Mouse (Mus musculus) liver, embryonic 16.5 days (tissue): ENCODE results near the gene Arl3. TPM values are rescaled to one million over a fixed set of nuclear protein-coding genes. Genes with fewer than 3 reads are reported as not detected.
"Not testable (repeated sequence)": the region's sequence is repeated elsewhere in the genome, so short reads cannot be mapped to it uniquely, and the experiment has no call there.

Experiments used
- ATAC-seq: fragments of 200-750 bp; cut with Nextera tagmentation; 2 replicates; pipeline ENCODE4 v1.8.0; 2017; ENCODE audit warnings: low read depth, mild to moderate bottlenecking, moderate number of reproducible peaks, moderate library complexity
- H3K27ac ChIP-seq: fragments of 300-500 bp; sonication (generic); 2 replicates; pipeline ENCODE4 v1.5.1; 2014; ENCODE audit warnings: mild to moderate bottlenecking, low read length
- H3K27me3 ChIP-seq: fragments of 300-500 bp; sonication (generic); 2 replicates; pipeline ENCODE4 v1.6.1; 2014; ENCODE audit warnings: low read depth, low read length, mixed read lengths; ENCODE audit not compliant: control insufficient read depth, insufficient read depth
- H3K36me3 ChIP-seq: fragments of 300-500 bp; sonication (generic); 2 replicates; pipeline ENCODE4 v1.6.1; 2014; ENCODE audit warnings: mild to moderate bottlenecking; ENCODE audit not compliant: control insufficient read depth, insufficient read depth
- H3K4me1 ChIP-seq: fragments of 300-500 bp; sonication (generic); 2 replicates; pipeline ENCODE4 v1.6.1; 2014; ENCODE audit warnings: low read depth, low read length, mixed read lengths; ENCODE audit not compliant: control insufficient read depth
- H3K4me2 ChIP-seq: fragments of 300-500 bp; sonication (generic); 2 replicates; pipeline ENCODE4 v1.6.1; 2014; ENCODE audit warnings: low read depth, low read length, mixed read lengths
- H3K4me3 ChIP-seq: fragments of 300-500 bp; sonication (generic); 2 replicates; pipeline ENCODE4 v1.5.1; 2014; ENCODE audit warnings: low read depth, mild to moderate bottlenecking, low read length
- H3K9ac ChIP-seq: fragments of 300-500 bp; sonication (generic); 2 replicates; pipeline ENCODE4 v1.6.1; 2014; ENCODE audit warnings: low read depth, low read length
- H3K9me3 ChIP-seq: fragments of 300-500 bp; sonication (generic); replicated peaks from 2 replicates; pipeline ENCODE4 v1.6.1; 2016; ENCODE audit warnings: low read length; ENCODE audit not compliant: control insufficient read depth
- WGBS: fragments of 180-500 bp; shearing (Covaris S2); extraction: QIAGEN DNeasy Blood & Tissue Kit; methylation state at CpG from one replicate; pipeline ENCODE4 v1.1.7; 2014; ENCODE audit not compliant: insufficient replicate concordance; 5-methylcytosine and 5-hydroxymethylcytosine counted together
- polyA plus RNA-seq: library from polyadenylated mRNA; unstranded; fragments of >200 nt; fragmentation: Nextera tagmentation; extraction: Ambion mirVana; gene quantifications from 2 replicates; pipeline ENCODE4 v1.2.1, GENCODE M21; 2015

Arl3 gene
- polyA plus RNA-seq, 1 experiment from 2014 or later = 23.6 TPM

GRCm38 (mm10) chr19:46571211-46571877 lies 1.7 kb downstream of the Arl3 start:
- H3K4me3 ChIP-seq, H3K9ac ChIP-seq, H3K9me3 ChIP-seq, H3K27me3 ChIP-seq, ATAC-seq, H3K36me3 ChIP-seq, H3K27ac ChIP-seq, H3K4me2 ChIP-seq: not testable (repeated sequence)
- 76% methylated on average over 3 of the region's 3 CpGs for WGBS
- H3K4me1 ChIP-seq = peaks cover 20% of the 10 kb centered on the region

- Histone ChIP-seq H3K4me1 (0 out of 2 replicates have a peak, but pooled peaks cover 2% of the 10 kb centered on the region), H3K36me3 (no peaks in the 10 kb centered on the region), H3K9me3 (no peaks in the 10 kb centered on the region), H3K27ac (no peak overlapping the region), H3K9ac (no peak overlapping the region), H3K4me3 (no peak overlapping the region), H3K4me2 (no peak overlapping the region), H3K27me3 (no peaks in the 10 kb centered on the region)
- no peak for ATAC-seq
- WGBS = 58% methylated on average over 14 of the region's 14 CpGs
Observed at GRCm38 (mm10) chr19:46564043-46564462, 8.9 kb downstream of the Arl3 start.

GRCm38 (mm10) chr19:46563603-46564002 lies 9.4 kb downstream of the Arl3 start:
- 0 out of 2 replicates have a peak, but pooled peaks cover 2% of the 10 kb centered on the region for H3K4me1 ChIP-seq
- ATAC-seq = peak; percentile 64; the same call in 1 of the 2 replicates
- H3K4me3 ChIP-seq = no peak overlapping the region
- H3K27me3 ChIP-seq = no peaks in the 10 kb centered on the region
- H3K9me3 ChIP-seq = no peaks in the 10 kb centered on the region
- no peak overlapping the region for H3K9ac ChIP-seq
- WGBS = 73% methylated on average over 4 of the region's 4 CpGs
- H3K4me2 ChIP-seq = no peak overlapping the region
- H3K36me3 ChIP-seq = no peaks in the 10 kb centered on the region
- no peak overlapping the region for H3K27ac ChIP-seq

- Histone ChIP-seq H3K27me3 (no peaks in the 10 kb centered on the region), H3K9me3 (no peaks in the 10 kb centered on the region), H3K4me1 (0 out of 2 replicates have a peak, but pooled peaks cover 2% of the 10 kb centered on the region), H3K36me3 (no peaks in the 10 kb centered on the region), H3K9ac (no peak overlapping the region), H3K27ac (no peak overlapping the region), H3K4me2 (no peak overlapping the region), H3K4me3 (no peak overlapping the region)
- WGBS = 76% methylated on average over 14 of the region's 14 CpGs
- ATAC-seq = no peak
Observed at GRCm38 (mm10) chr19:46562581-46563515, 10.2 kb downstream of the Arl3 start.

- Histone ChIP-seq H3K9ac (no peak overlapping the region), H3K4me1 (0 out of 2 replicates have a peak, but pooled peaks cover 2% of the 10 kb centered on the region), H3K27me3 (no peaks in the 10 kb centered on the region), H3K9me3 (no peaks in the 10 kb centered on the region), H3K4me3 (no peak overlapping the region), H3K4me2 (no peak overlapping the region), H3K27ac (no peak overlapping the region), H3K36me3 (no peaks in the 10 kb centered on the region)
- 12% methylated on average over 1 of the region's 1 CpGs for whole genome bisulfite sequencing
- ATAC-seq = 0 out of 2 replicates have a peak, but pooled peaks have one; percentile 24
Observed at GRCm38 (mm10) chr19:46562132-46562531, 10.9 kb downstream of the Arl3 start.

- WGBS = 82% methylated on average over 12 of the region's 12 CpGs
- no peak for ATAC-seq
Observed at GRCm38 (mm10) chr19:46558631-46559030, 14.4 kb downstream of the Arl3 start.

GRCm38 (mm10) chr19:46558009-46558408 lies 15.0 kb downstream of the Arl3 start:
- WGBS = 68% methylated on average over 8 of the region's 8 CpGs
- no peak overlapping the region for H3K9ac ChIP-seq
- H3K4me2 ChIP-seq = no peak overlapping the region
- H3K4me1 ChIP-seq = peaks cover 14% of the 10 kb centered on the region
- ATAC-seq = no peak
- no peaks in the 10 kb centered on the region for H3K9me3 ChIP-seq
- H3K36me3 ChIP-seq = no peaks in the 10 kb centered on the region
- no peaks in the 10 kb centered on the region for H3K27me3 ChIP-seq
- no peak overlapping the region for H3K4me3 ChIP-seq
- no peak overlapping the region for H3K27ac ChIP-seq

More at GRCm38 (mm10) chr19:46558631-46559030, 14.4 kb downstream of the Arl3 start:
- Histone ChIP-seq H3K27me3 (no peaks in the 10 kb centered on the region), H3K9me3 (no peaks in the 10 kb centered on the region), H3K27ac (no peak overlapping the region), H3K9ac (no peak overlapping the region), H3K4me3 (no peak overlapping the region), H3K4me1 (peaks cover 9% of the 10 kb centered on the region), H3K4me2 (no peak overlapping the region), H3K36me3 (no peaks in the 10 kb centered on the region)

- Histone ChIP-seq H3K9me3 (no peaks in the 10 kb centered on the region), H3K4me1 (peaks cover 15% of the 10 kb centered on the region), H3K27me3 (no peaks in the 10 kb centered on the region), H3K4me3 (peak overlapping the region; percentile 2; the same call in 1 of the 2 replicates), H3K36me3 (no peaks in the 10 kb centered on the region), H3K4me2 (peak overlapping the region; percentile 28), H3K27ac (peak overlapping the region; percentile 85), H3K9ac (peak overlapping the region; percentile 50)
- 25% methylated on average over 11 of the region's 11 CpGs for WGBS
- ATAC-seq = peak; percentile 88
Observed at GRCm38 (mm10) chr19:46553541-46553955, 19.4 kb downstream of the Arl3 start.
